ENCODE assay signal across 9 mouse cellular contexts in genomic region chr6:53698128-53698749, GRCm38 (mm10).
DNase-seq lines count a peak whose midpoint lies in the region; ATAC-seq and TF ChIP-seq lines count a peak whose summit lies in the region.
"Had no signal": no experiment of that assay in that cellular context is flagged by ENCODE, and none has a peak within 500 bp of the region (broad histone marks: within the 10 kb centered on the region; RNA-seq: fewer than 3 reads in every experiment).

No protein-coding gene starts in this region.

- no peaks in the 10 kb centered on the region for H3K36me3 ChIP-seq in intestine, embryonic 14.5 days (ENCODE audit: control insufficient read depth, insufficient read depth, low read length)
- no peaks in the 10 kb centered on the region for H3K36me3 ChIP-seq in intestine, postnatal 0 days (ENCODE audit: control insufficient read depth, insufficient read depth)
- H3K36me3 ChIP-seq in hindbrain, embryonic 10.5 days, result no peaks in the 10 kb centered on the region

- no peak overlapping the region for H3K27ac ChIP-seq in intestine, embryonic 14.5 days (ENCODE audit: low read depth)
- H3K27ac ChIP-seq in intestine, postnatal 0 days (ENCODE audit: low read depth, low read length), result no peak overlapping the region
- H3K27ac ChIP-seq in hindbrain, embryonic 10.5 days, result peak overlapping the region; percentile 74

- no peak overlapping the region for H3K9ac ChIP-seq in intestine, embryonic 14.5 days (ENCODE audit: low read length)
- no peak overlapping the region for H3K9ac ChIP-seq in intestine, postnatal 0 days (ENCODE audit: low read depth, low read length)

- H3K4me2 ChIP-seq in intestine, embryonic 14.5 days (ENCODE audit: low read length), result peak overlapping the region; percentile 13
- H3K4me2 ChIP-seq in intestine, postnatal 0 days (replicated peaks; ENCODE audit: low read depth), result no peak overlapping the region

- no peaks in the 10 kb centered on the region for H3K9me3 ChIP-seq in intestine, embryonic 14.5 days (ENCODE audit: control insufficient read depth, low read length)
- no peaks in the 10 kb centered on the region for H3K9me3 ChIP-seq in intestine, postnatal 0 days (ENCODE audit: control insufficient read depth)
- no peaks in the 10 kb centered on the region for H3K9me3 ChIP-seq in hindbrain, embryonic 10.5 days

- no peaks in the 10 kb centered on the region for H3K27me3 ChIP-seq in intestine, embryonic 14.5 days (replicated peaks; ENCODE audit: control insufficient read depth, insufficient read depth, low read length)
- no peaks in the 10 kb centered on the region for H3K27me3 ChIP-seq in intestine, postnatal 0 days (replicated peaks; ENCODE audit: control insufficient read depth, insufficient read depth, low read length)
- H3K27me3 ChIP-seq in hindbrain, embryonic 10.5 days (ENCODE audit: insufficient read depth, poor library complexity, severe bottlenecking), result no peaks in the 10 kb centered on the region

- no peaks in the 10 kb centered on the region for H3K4me1 ChIP-seq in intestine, embryonic 14.5 days (replicated peaks; ENCODE audit: control insufficient read depth, insufficient read depth, low read length)
- H3K4me1 ChIP-seq in intestine, postnatal 0 days (replicated peaks; ENCODE audit: control insufficient read depth, insufficient read depth, low read length), result no peaks in the 10 kb centered on the region
- H3K4me1 ChIP-seq in hindbrain, embryonic 10.5 days (replicated peaks), result peaks cover 31% of the 10 kb centered on the region

- 17% methylated on average over 15 of the region's 15 CpGs for WGBS in intestine, embryonic 14.5 days
- WGBS in intestine, postnatal 0 days, result 19% methylated on average over 15 of the region's 15 CpGs
- 8% methylated on average over 15 of the region's 15 CpGs for WGBS in hindbrain, embryonic 10.5 days

- no peak for TF ChIP-seq CTCF in intestine, postnatal 0 days (IDR thresholded peaks at IDR 0.05; ENCODE audit: low read depth)

- no peak for DNase-seq in intestine, embryonic 14.5 days (ENCODE audit: low spot score)
- DNase-seq in embryo, embryonic 10 days (ENCODE audit: low spot score), result peak; percentile 81
- peak; percentile 71 for DNase-seq in hindbrain, embryonic 10.5 days (ENCODE audit: low spot score)
- peak; percentile 49 for DNase-seq in neural tube, embryonic 10.5 days (ENCODE audit: extremely low spot score, low spot score)
- no peak for DNase-seq in frontal cortex, postnatal 36 days (ENCODE audit: low spot score in 2 of 2)
- no peak for DNase-seq in layer of hippocampus, adult 9-10 months (ENCODE audit: low spot score)
- no peak for DNase-seq in cerebellum, adult 9-11 months
- DNase-seq: gastrocnemius, postnatal 25 days had no signal

- no peak overlapping the region for H3K4me3 ChIP-seq in intestine, embryonic 14.5 days (ENCODE audit: low read depth, low read length)
- no peak overlapping the region for H3K4me3 ChIP-seq in intestine, postnatal 0 days (ENCODE audit: low read depth, low read length)
- peak overlapping the region; percentile 39 for H3K4me3 ChIP-seq in hindbrain, embryonic 10.5 days

- ATAC-seq in intestine, embryonic 14.5 days (replicated peaks; ENCODE audit: low FRiP score, low TSS enrichment, low read depth), result no peak
- no peak for ATAC-seq in intestine, postnatal 0 days

Comparison
In these comparisons a context has a peak if more than half of its experiments do, and no peak if none do; other contexts are left out.
1. DNase-seq: peak in embryo, embryonic 10 days (single experiment), hindbrain, embryonic 10.5 days (single experiment) and neural tube, embryonic 10.5 days (single experiment); none in intestine, embryonic 14.5 days (single experiment), frontal cortex, postnatal 36 days (0 of 2), layer of hippocampus, adult 9-10 months (single experiment) and cerebellum, adult 9-11 months (single experiment).